Mouse (Mus musculus) lung, embryonic 16.5 days (tissue): ENCODE results near the gene Riox1. TPM values are rescaled to one million over a fixed set of nuclear protein-coding genes. Genes with fewer than 3 reads are reported as not detected.

Source experiments
- ATAC-seq: fragments of 200-750 bp; cut with Nextera tagmentation; 2 replicates; pipeline ENCODE4 v1.8.0; 2017; ENCODE audit warnings: low read depth, mild to moderate bottlenecking, moderate library complexity
- H3K27ac ChIP-seq: fragments of 300-500 bp; sonication (generic); 2 replicates; pipeline ENCODE4 v1.5.1; 2014; ENCODE audit warnings: mild to moderate bottlenecking, control low read depth, low read length
- H3K27me3 ChIP-seq: fragments of 300-500 bp; sonication (generic); 2 replicates; pipeline ENCODE4 v1.6.1; 2014; ENCODE audit warnings: low read depth, low read length, mixed read lengths; ENCODE audit not compliant: control insufficient read depth, insufficient read depth
- H3K36me3 ChIP-seq: fragments of 300-500 bp; sonication (generic); 2 replicates; pipeline ENCODE4 v1.6.1; 2014; ENCODE audit warnings: low read length; ENCODE audit not compliant: control insufficient read depth, insufficient read depth
- H3K4me1 ChIP-seq: fragments of 300-500 bp; sonication (generic); replicated peaks from 2 replicates; pipeline ENCODE4 v1.6.1; 2014; ENCODE audit warnings: low read length, mixed read lengths; ENCODE audit not compliant: control insufficient read depth, insufficient read depth
- H3K4me2 ChIP-seq: fragments of 300-500 bp; sonication (generic); 2 replicates; pipeline ENCODE4 v1.6.1; 2014; ENCODE audit warnings: low read depth, low read length, control low read depth
- H3K4me3 ChIP-seq: fragments of 300-500 bp; sonication (generic); 2 replicates; pipeline ENCODE4 v1.5.1; 2014; ENCODE audit warnings: mild to moderate bottlenecking, low read length, control low read depth
- H3K9ac ChIP-seq: fragments of 300-500 bp; sonication (generic); 2 replicates; pipeline ENCODE4 v1.6.1; 2014; ENCODE audit warnings: low read length, control low read depth
- H3K9me3 ChIP-seq: fragments of 300-500 bp; sonication (generic); 2 replicates; pipeline ENCODE4 v1.6.1; 2016; ENCODE audit warnings: low read length; ENCODE audit not compliant: control insufficient read depth
- WGBS: fragments of 180-500 bp; shearing (Covaris S2); extraction: QIAGEN DNeasy Blood & Tissue Kit; methylation state at CpG from one replicate; pipeline ENCODE4 v1.1.7; 2014; 5-methylcytosine and 5-hydroxymethylcytosine counted together
- polyA plus RNA-seq: library from polyadenylated mRNA; unstranded; fragments of >200 nt; fragmentation: Nextera tagmentation; extraction: Ambion mirVana; gene quantifications from 2 replicates; pipeline ENCODE4 v1.2.1, GENCODE M21; 2015

Gene Riox1
- polyA plus RNA-seq, result 8.1 and 8.9 TPM in 2 replicates

DNA sequence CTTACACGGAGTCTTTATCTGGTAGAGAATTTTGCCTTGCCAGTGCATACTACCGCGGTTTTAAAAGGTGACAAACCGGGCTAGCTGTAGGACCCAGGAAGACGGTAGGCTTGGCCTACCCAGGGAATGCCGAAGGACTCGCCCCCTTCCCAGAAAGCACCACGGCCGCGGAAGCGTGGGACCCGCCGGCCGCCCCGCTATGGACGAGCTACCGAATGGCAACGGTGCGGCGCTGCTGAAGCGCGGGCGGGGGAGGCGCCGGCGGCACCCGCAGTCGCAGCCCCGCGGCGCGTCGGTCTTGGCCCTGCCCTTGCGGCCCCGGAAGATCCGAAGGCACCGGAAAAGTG, at the start of gene Riox1:
TSS of gene Riox1 (plus strand) at position 116 of the 347 bp plus-strand sequence.
- peak within 1 kb of the TSS; percentile 98 for H3K4me2 ChIP-seq
- peak; percentile 94 for ATAC-seq
- H3K27ac ChIP-seq, result peak within 1 kb of the TSS; percentile 79
- H3K4me3 ChIP-seq, result peak within 1 kb of the TSS; percentile 92
- H3K9ac ChIP-seq, result peak within 1 kb of the TSS; percentile 88
- 0 out of 2 replicates have a peak, but pooled peaks cover 5% of the 10 kb centered on the region for H3K9me3 ChIP-seq
- peaks cover 19% of the 10 kb centered on the region for H3K4me1 ChIP-seq
- H3K27me3 ChIP-seq, result no peaks in the 10 kb centered on the region
- under 1% methylated on average over 37 of the region's 37 CpGs for WGBS
- H3K36me3 ChIP-seq, result no peaks in the 10 kb centered on the region

DNA sequence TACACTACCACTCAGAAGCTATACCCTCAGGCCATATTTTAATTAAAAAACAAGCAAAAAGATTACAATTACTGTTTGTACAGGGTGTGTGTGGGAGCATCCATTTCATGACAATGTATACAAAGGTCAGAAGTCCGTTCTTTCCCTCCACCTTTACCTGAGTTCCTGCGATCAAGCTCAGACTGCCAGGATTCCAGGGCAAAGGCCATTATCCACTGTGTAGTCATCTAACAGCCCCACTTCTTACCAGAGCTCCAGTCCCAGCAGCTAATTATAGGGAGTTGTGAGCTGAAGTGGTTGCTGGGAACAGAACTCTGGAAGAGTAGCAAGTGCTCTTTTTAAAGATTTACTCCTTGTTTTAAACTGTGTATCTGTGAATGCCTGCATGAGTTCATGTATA, 40.0 kb upstream of the Riox1 start:
- H3K27me3 ChIP-seq, result no peaks in the 10 kb centered on the region
- no peaks in the 10 kb centered on the region for H3K9me3 ChIP-seq
- no peak overlapping the region for H3K9ac ChIP-seq
- H3K4me1 ChIP-seq, result no peaks in the 10 kb centered on the region
- no peak for ATAC-seq
- WGBS, result 82% methylated on average over 2 of the region's 2 CpGs
- H3K27ac ChIP-seq, result no peak overlapping the region
- H3K4me2 ChIP-seq, result no peak overlapping the region
- H3K36me3 ChIP-seq, result no peaks in the 10 kb centered on the region
- no peak overlapping the region for H3K4me3 ChIP-seq

DNA sequence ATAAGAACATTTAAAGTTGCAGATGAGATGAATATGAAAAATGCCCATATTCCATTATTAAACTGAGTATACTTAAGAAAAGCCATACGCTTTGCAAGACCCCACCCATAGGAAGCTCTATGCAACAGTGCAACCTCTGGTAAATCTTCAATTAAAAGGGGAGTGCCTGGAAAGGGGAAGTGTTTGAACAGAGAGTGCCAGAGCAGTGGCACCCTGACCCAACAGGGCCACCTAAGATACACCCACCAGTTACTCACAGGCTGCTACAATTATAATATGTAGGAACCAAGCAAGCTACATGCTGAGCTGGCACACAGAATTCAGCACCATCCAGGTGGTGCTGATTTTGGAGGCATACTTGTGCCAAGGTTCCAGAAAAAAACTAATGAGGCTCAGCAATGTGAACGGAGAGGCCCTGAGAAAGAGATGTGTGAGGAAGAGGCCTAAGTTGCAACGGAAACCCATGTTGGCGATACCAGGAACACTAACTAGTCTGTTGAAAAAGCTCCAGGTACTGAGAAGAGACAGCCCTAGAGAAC, 36.1 kb upstream of the Riox1 start:
- no peak overlapping the region for H3K4me3 ChIP-seq
- no peaks in the 10 kb centered on the region for H3K36me3 ChIP-seq
- no peak overlapping the region for H3K27ac ChIP-seq
- H3K4me1 ChIP-seq, result peaks cover 6% of the 10 kb centered on the region; the same call in 1 of the 2 replicates
- ATAC-seq, result no peak
- H3K4me2 ChIP-seq, result no peak overlapping the region
- H3K9ac ChIP-seq, result no peak overlapping the region
- H3K27me3 ChIP-seq, result no peaks in the 10 kb centered on the region
- 92% methylated on average over 4 of the region's 4 CpGs for WGBS
- H3K9me3 ChIP-seq, result no peaks in the 10 kb centered on the region

DNA sequence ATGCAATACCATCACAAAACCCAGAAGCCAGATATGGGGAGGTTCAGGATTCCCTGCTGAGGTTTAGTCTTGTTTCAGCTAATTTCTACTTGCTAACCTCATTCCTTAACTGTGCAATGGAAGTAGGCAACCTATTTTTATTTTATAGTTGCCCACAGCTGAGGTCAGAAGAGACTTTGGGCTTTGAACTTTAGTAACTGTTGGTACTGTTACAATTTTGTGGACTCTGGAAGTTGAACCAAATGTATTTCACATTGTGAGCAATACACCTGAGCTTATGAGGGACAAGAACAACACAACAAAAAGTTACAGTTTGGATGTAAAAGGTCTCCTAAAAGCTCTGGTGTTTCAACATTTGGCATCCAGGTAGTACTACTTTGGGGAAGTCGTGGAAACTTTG, 35.6 kb upstream of the Riox1 start:
- no peak overlapping the region for H3K4me2 ChIP-seq
- no peak overlapping the region for H3K27ac ChIP-seq
- no peaks in the 10 kb centered on the region for H3K36me3 ChIP-seq
- H3K4me3 ChIP-seq, result no peak overlapping the region
- no peak for ATAC-seq
- H3K9me3 ChIP-seq, result no peaks in the 10 kb centered on the region
- WGBS, result 74% methylated on average over 1 of the region's 1 CpGs
- H3K4me1 ChIP-seq, result peaks cover 6% of the 10 kb centered on the region; the same call in 1 of the 2 replicates
- no peaks in the 10 kb centered on the region for H3K27me3 ChIP-seq
- no peak overlapping the region for H3K9ac ChIP-seq

DNA sequence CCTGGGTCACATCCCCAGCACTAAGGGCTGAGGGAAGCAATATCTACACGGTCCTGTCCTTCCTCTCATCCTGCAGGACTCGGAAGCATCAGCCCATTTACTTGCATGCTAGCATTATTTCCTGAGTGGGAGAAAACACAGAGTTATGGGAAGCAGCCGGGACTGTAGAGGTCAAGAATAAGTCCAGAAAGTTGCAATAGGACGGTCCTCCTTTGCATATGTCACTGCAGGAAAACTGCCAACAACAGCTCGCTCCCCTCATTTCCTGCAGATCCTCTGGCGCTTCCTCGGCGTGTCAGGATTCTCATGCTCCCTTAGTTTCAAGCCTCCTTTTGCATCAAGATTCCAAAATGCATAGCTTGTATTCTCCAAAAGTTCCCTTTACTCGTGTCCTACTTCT, 33.5 kb upstream of the Riox1 start:
- Histone ChIP-seq H3K27ac (peak overlapping the region; percentile 77), H3K4me2 (peak overlapping the region; percentile 32; the same call in 1 of the 2 replicates), H3K27me3 (no peaks in the 10 kb centered on the region), H3K4me1 (peaks cover 12% of the 10 kb centered on the region; the same call in 1 of the 2 replicates), H3K9me3 (no peaks in the 10 kb centered on the region), H3K36me3 (no peaks in the 10 kb centered on the region), H3K4me3 (no peak overlapping the region), H3K9ac (0 out of 2 replicates have a peak overlapping the region, but pooled peaks have one; percentile 34)
- WGBS, result 48% methylated on average over 9 of the region's 9 CpGs
- no peak for ATAC-seq

DNA sequence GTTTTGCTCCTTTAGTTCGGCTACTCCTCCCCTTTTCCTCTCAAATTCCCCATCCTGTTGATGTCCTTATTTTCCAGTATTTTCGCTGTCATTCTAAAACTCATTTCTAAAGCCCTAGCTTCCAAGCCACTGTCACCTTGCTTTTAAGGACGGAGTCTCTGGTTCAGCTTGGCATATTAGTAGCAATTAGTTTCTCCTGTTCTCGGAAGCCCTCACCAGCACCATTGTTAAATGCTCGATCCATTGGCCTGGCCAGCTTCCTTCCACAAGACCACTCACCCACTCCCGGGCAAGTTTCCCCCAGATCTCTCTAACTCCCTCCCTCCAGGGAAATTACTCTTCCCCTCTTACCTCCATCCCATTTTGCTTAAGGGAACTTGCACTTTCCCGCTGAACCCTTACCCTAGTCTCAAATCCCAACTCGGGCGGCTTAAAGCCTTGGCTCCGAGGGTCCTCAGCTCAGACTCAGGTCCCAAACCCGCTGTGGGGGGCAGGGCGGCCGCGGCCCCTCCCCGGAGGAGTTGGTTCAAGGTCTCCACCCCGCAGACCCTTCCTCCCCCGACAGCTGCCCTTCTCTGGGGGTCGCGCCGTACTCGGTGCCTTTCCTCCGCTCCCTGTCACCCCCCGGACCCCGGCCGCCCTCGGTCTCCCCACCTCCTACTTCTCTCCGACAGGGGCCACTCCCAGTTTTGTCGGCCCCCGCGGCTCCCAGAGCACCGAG, 29.5 kb upstream of the Riox1 start:
- H3K4me2 ChIP-seq, result peak overlapping the region; percentile 86
- no peaks in the 10 kb centered on the region for H3K9me3 ChIP-seq
- H3K27ac ChIP-seq, result peak overlapping the region; percentile 88
- no peaks in the 10 kb centered on the region for H3K36me3 ChIP-seq
- under 1% methylated on average over 31 of the region's 31 CpGs for WGBS
- H3K4me3 ChIP-seq, result peak overlapping the region; percentile 82
- no peaks in the 10 kb centered on the region for H3K27me3 ChIP-seq
- peak overlapping the region; percentile 88 for H3K9ac ChIP-seq
- ATAC-seq, result no peak
- peaks cover 26% of the 10 kb centered on the region for H3K4me1 ChIP-seq

DNA sequence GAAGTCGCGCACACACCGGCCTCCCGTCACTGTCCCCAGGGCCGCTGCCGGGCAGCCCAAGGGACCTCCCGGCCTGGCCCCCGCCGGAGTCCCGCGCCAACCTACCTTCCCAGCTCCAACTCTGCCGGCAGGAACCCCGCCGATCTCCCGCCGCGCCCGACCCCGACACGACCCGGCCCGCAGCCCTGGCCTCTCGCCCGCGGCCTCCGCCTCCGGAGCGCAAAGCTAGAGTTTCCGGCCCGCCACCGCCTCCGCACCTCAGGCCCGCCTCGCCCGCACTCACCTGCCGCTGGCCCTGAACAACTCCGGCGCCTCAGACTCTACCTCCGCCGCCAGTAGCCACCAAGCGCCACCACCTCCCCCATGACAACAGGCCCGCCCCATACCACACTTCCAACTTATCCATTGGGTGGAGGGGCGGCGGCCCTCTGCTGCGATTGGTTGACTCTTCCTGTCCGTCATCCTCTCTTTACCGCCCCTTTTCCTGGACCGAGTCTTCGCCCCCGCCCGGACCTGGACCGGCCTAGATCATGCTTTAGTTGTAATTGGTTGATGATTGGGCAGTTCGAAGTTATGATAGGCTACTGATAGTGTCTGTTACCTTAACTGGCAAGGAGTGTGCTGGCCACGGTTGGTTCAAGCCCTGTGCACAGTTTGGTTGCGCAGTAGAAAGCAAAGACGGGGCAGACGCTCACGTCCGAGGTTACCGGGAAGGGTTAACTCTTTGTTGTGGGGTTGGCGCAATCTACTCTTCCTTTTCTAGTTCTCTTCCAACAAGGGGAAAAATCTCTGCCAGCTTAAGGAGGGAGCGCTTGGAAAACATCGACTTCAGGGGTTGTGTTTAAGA, 28.6 kb upstream of the Riox1 start, which contains the start of gene Numb:
TSS of gene Numb (minus strand) at position 400 of the 847 bp plus-strand sequence.
- H3K4me2 ChIP-seq, result peak within 1 kb of the TSS; percentile 86
- H3K4me1 ChIP-seq, result peaks cover 24% of the 10 kb centered on the region
- H3K27me3 ChIP-seq, result no peaks in the 10 kb centered on the region
- peak within 1 kb of the TSS; percentile 88 for H3K9ac ChIP-seq
- H3K36me3 ChIP-seq, result no peaks in the 10 kb centered on the region
- peak within 1 kb of the TSS; percentile 82 for H3K4me3 ChIP-seq
- 0% methylated on average over 50 of the region's 63 CpGs for WGBS
- H3K27ac ChIP-seq, result peak within 1 kb of the TSS; percentile 88
- peak; percentile 99 for ATAC-seq
- no peaks in the 10 kb centered on the region for H3K9me3 ChIP-seq

DNA sequence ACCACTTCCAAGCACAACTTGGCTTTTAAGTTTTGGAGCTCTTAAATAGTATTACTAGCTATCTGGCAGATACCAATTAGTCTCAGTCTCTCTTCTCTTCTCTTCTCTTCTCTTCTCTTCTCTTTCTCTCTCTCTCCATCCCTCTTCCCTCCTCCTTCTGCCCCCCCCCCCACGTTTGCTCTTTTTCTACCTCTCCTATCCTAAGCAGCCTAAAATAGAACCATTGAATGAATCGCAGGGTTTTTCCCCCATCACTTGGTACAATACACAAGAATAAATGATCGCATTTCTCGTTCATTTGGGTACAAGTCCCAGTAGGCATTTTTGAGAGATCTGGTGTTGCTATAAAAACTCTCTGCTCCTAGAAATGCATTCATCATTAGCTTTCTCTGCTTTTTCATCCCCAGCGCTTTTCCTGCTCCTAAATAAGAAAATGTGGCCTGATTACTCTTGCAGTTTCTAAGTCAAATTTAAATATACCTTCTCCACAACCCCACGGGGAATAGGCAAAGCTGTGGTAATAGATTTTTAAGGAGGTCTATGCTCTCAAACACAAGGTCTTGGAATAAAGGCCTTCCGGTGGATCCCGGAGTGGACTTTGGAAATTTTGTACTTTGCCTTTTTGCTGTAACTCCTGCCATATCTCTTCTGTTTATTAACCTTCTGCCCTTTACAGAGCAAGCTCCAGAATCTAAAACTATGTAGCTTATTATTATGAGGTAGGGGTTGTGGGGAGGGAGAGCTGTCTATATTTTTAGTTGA, 27.5 kb upstream of the Riox1 start:
- peak overlapping the region; percentile 61 for H3K4me2 ChIP-seq

More for the DNA sequence above, 27.5 kb upstream of the Riox1 start:
- Histone ChIP-seq H3K27ac (peak overlapping the region; percentile 81), H3K9ac (peak overlapping the region; percentile 61), H3K9me3 (no peaks in the 10 kb centered on the region), H3K36me3 (no peaks in the 10 kb centered on the region), H3K4me1 (peaks cover 23% of the 10 kb centered on the region), H3K27me3 (no peaks in the 10 kb centered on the region), H3K4me3 (peak overlapping the region; percentile 82)
- 16% methylated on average over 8 of the region's 8 CpGs for WGBS
- no peak for ATAC-seq
